Mouse (Mus musculus): ENCODE results near the gene Grifin.

- no peak for TF ChIP-seq GATA1 (IDR thresholded peaks at IDR 0.05; ENCODE audit: low read length)
- no peak for TF ChIP-seq TAL1 (IDR thresholded peaks at IDR 0.05; ENCODE audit: low read length)
These were observed 32.9 kb upstream of the Grifin start for GRCm38 (mm10) chr5:140597787-140598186.
